Mouse (Mus musculus) kidney, postnatal 4 days (tissue): ENCODE measurements around the gene Ccnb1ip1.
"Not testable (repeated sequence)": the region's sequence is repeated elsewhere in the genome, so short reads cannot be mapped to it uniquely, and the experiment has no call there.

Source experiments
- DNase-seq, 2 experiments: peaks; one replicate each; pipeline ENCODE4 v3.0.0; 2021; ENCODE audit warnings: mixed read lengths in 2 of 2

Ccnb1ip1 gene

GRCm38 (mm10) chr14:50807487-50808072 lies at the start of gene Ccnb1ip1, which contains the start of gene Parp2:
Ccnb1ip1 (minus strand) TSS chr14:50807732.
Parp2 (plus strand) TSS chr14:50807841.
- peak; percentile 94 to 96 for DNase-seq

GRCm38 (mm10) chr14:50855788-50856187 lies 48.3 kb upstream of the Ccnb1ip1 start:
- DNase-seq = no peak

GRCm38 (mm10) chr14:50837236-50837635 lies 29.7 kb upstream of the Ccnb1ip1 start:
- peak; percentile 56 to 63 for DNase-seq

GRCm38 (mm10) chr14:50834435-50834834 lies 26.9 kb upstream of the Ccnb1ip1 start:
- DNase-seq = no peak

- peak in 1 of 2 experiments; percentile 8 for DNase-seq
Measured at GRCm38 (mm10) chr14:50833964-50834363, 26.4 kb upstream of the Ccnb1ip1 start.

- no peak for DNase-seq
Measured at GRCm38 (mm10) chr14:50829878-50830277, 22.3 kb upstream of the Ccnb1ip1 start.

GRCm38 (mm10) chr14:50826579-50826978 lies 19.0 kb upstream of the Ccnb1ip1 start:
- DNase-seq = no peak

GRCm38 (mm10) chr14:50824219-50824618 lies 16.7 kb upstream of the Ccnb1ip1 start:
- no peak for DNase-seq

- no peak for DNase-seq
Measured at GRCm38 (mm10) chr14:50823240-50823639, 15.7 kb upstream of the Ccnb1ip1 start.

- DNase-seq = no peak
Measured at GRCm38 (mm10) chr14:50813060-50813459, 5.5 kb upstream of the Ccnb1ip1 start.

GRCm38 (mm10) chr14:50806469-50806868 lies 1.1 kb downstream of the Ccnb1ip1 start:
- not testable (repeated sequence) for DNase-seq

- no peak for DNase-seq
Measured at GRCm38 (mm10) chr14:50804683-50805082, 2.8 kb downstream of the Ccnb1ip1 start.

GRCm38 (mm10) chr14:50802843-50803562 lies 4.5 kb downstream of the Ccnb1ip1 start:
- DNase-seq = peak in 1 of 2 experiments; percentile 12

- no peak for DNase-seq
Measured at GRCm38 (mm10) chr14:50802441-50802840, 5.1 kb downstream of the Ccnb1ip1 start.

- DNase-seq = peak; percentile 26 to 50
Measured at GRCm38 (mm10) chr14:50799502-50800259, 7.9 kb downstream of the Ccnb1ip1 start.

GRCm38 (mm10) chr14:50798512-50798911 lies 9.0 kb downstream of the Ccnb1ip1 start:
- peak in 1 of 2 experiments; percentile 17 for DNase-seq

GRCm38 (mm10) chr14:50796464-50796863 lies 11.1 kb downstream of the Ccnb1ip1 start:
- DNase-seq = no peak

- no peak for DNase-seq
Measured at GRCm38 (mm10) chr14:50795965-50796364, 11.6 kb downstream of the Ccnb1ip1 start.

GRCm38 (mm10) chr14:50795261-50795935 lies 12.1 kb downstream of the Ccnb1ip1 start:
- no peak for DNase-seq

- DNase-seq = no peak
Measured at GRCm38 (mm10) chr14:50788157-50788556, 19.4 kb downstream of the Ccnb1ip1 start.

GRCm38 (mm10) chr14:50785251-50785637 lies 22.3 kb downstream of the Ccnb1ip1 start, which contains the start of gene Ttc5:
Ttc5 (minus strand) TSS chr14:50785519.
- peak; percentile 95 to 97 for DNase-seq

GRCm38 (mm10) chr14:50784391-50785250 lies 22.9 kb downstream of the Ccnb1ip1 start:
- peak; percentile 17 to 32 for DNase-seq
